Mouse (Mus musculus) ZHBTc4 (cell line): ENCODE data around the gene Dlec1.

Experiments used
- DNase-seq: peaks from one replicate; pipeline ENCODE4 v3.0.0-alpha.2; 2011; ENCODE audit warnings: low read depth, low spot score

The Dlec1 gene

GRCm38 (mm10) chr9:119101992-119102782 lies at the start of gene Dlec1:
Gene Dlec1, plus strand, starts transcription at chr9:119102478.
- peak; percentile 95 for DNase-seq

- no peak for DNase-seq
Observed at GRCm38 (mm10) chr9:119053964-119054576, 48.2 kb upstream of the Dlec1 start.

GRCm38 (mm10) chr9:119055336-119055735 lies 46.9 kb upstream of the Dlec1 start:
- no peak for DNase-seq

DNA sequence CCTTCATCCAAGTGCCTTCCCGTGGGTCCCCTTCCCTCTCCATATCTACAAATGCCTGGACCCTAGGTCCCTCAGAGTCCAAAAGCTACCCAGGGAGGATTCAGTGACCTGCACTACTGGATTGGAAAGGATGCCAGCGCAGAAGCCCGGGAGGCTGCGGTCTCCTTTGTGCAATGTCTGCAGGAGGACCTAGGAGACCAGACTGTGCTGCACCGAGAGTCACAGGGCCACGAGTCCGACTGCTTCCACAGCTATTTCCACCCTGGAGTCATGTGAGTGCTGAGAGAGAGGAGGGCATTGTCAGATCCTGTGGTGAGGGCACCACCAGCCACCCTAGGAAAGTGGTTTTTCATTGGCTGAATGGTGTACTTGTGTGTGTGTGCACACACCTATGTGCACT lies 44.0 kb upstream of the Dlec1 start:
- DNase-seq: no peak

DNA sequence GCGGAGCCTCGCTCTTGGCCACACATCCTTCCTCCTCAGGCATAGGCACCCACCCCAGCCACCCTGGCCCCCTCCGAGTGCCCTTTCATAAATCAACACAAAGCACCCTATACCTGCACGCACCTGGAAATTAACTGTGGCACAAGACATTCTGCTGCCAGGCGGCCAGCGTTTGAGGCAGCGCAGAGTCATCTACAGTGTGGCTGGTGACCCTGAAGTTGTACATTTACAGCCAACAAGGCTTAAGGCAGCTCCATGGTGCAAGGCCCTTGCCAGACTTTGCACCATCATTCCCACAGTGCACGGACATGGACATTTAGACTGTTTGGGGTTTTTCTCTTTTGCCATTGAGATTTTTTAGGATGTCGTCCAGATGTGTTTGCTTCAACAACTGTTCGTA lies 41.6 kb upstream of the Dlec1 start:
- no peak for DNase-seq

DNA sequence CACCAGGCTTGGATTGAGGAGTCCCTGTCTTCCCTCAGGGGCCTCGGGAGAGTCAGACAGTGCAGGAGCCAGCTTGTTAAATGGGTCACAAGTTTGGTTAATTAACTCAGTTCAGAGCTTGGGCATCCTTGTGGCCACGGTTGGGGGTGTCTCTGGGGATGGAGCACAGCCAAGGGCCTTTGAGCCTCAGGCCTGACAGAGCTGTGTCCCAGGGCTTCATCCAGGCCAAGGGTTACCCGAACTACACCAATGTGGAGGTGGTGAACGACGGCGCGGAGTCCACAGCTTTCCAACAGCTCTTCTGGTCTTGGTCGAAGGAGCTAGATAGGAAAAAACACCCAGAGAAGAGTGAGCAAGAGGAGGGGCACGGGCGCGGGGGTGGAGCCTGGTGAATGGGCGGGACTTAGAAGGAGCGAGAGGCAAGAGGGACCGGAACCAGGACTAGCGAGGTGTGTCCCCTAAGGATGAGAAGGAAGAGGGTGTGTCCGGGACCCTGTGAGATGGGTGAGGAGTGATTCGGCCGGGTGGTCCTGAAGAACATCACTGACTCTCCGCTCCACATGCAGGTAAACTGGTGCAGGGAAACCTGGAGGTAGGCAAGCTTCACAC lies 39.1 kb upstream of the Dlec1 start:
- DNase-seq: peak; percentile 79

DNA sequence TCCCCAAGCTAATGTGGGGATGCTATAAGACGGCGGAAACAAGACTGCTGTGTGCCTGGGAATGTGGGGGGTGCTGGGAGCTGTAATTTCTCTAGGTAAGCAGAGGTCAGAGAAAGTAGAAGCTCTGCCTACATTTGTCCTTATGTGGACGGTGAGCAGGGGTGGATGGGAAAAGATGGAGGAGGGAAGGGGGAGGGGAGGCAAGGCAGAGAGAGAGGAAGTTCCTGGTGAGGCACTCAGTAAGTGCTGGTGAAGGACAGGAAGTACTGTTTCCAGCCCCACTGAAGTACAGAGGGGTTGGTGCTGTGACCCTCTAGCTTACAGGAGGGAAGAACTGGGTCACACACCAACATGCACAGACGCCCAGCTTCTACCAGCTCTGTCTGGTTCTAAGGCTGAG lies 38.0 kb upstream of the Dlec1 start:
- DNase-seq: no peak

DNA sequence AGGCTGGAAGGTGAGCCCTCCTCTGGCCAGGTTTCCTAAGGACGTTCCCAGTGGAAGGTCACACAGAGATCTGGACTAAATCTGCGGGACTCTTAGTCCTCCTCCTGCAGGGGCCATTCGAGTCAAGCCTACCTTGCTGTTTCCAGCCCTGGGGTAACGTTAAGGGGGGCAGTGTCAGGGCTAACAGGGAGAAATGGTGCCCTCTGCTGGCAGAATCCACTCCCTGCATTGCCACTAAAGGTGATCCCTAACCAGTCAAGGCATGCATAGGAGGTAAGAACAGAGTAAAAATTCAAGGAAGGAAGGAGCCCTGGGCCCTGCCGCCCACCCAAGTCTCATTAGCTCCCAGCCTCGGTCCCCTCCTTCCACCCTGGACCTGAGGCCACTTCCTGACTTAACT lies 34.7 kb upstream of the Dlec1 start:
- DNase-seq: peak; percentile 72

- DNase-seq: no peak
Observed at GRCm38 (mm10) chr9:119068266-119068665, 34.0 kb upstream of the Dlec1 start.

- no peak for DNase-seq
Observed at GRCm38 (mm10) chr9:119070173-119070825, 32.0 kb upstream of the Dlec1 start.

DNA sequence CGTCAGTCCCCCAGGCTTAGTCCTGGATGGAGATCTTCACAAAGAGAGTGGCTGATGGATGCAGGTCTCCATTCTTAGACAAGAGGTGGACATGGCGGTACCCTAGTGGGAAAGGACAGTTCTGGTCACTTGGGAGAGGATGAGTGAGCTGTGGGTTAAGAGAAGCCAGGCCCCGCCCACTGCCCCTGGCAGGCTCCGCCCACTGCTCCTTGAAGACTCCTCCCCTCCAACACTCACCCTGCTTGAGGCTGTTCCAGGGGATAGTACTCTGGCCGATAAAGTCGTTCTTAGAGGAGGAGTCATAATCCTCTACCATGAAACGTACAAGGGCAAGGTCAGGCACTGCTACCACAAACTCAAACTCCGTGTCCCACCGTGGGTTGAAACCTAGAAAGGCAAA lies 30.5 kb upstream of the Dlec1 start:
- DNase-seq: peak; percentile 78

DNA sequence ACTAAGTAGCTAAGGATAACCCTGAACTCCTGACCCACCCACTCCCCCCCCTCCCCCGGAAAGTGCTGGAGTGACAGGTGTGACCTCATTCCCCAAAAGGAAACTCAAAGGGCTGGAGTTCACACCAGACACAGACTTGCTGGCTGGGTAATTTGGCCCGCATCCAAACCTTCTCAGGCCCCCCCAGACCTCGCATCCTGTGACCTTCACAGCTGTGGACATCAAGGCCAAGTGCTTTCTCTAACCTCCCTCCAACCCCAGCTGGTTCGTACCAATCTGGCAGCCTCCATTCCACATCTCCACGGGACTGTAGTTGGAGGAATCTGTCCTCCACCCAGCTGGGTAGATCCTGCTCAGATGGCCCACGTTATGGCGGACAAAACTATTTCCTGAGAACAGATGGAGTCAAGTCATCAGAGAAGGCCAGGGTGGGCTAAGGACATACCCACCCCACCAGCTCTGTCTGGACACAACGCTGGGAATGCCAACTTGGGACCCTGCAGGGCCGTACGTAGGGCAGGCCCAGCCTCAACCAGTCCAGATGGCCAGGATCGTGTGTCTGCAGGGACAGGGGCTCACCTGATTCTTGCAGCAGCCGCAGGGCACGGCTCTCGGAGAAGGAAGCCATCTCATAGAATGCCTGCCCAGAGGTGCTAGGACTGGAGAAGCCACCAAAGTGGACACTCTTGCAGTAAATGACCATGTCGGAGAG lies 28.9 kb upstream of the Dlec1 start:
- DNase-seq: no peak

DNA sequence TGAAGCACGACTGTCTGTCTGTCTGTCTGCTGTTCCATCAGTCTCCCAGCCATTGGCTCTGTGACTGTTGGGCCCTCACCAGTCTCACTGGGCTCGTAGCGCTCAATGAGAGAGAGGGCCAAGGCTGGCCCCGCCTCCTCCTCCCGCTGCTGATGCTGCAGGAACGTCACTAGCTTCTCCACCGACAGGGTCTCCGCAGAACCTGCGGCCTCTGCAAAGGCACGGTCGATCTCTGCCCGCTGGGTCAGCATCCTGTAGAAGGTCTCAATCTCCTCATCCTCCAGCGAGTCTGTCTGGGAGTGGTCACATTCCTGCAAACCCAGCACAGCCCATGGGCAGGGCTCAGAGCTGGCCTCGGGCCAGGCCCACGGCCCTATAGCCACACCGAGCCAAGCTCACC lies 26.6 kb upstream of the Dlec1 start:
- peak; percentile 68 for DNase-seq

- DNase-seq: peak; percentile 56
Observed at GRCm38 (mm10) chr9:119080040-119080675, 22.1 kb upstream of the Dlec1 start.

GRCm38 (mm10) chr9:119082039-119082438 lies 20.2 kb upstream of the Dlec1 start:
- no peak for DNase-seq

DNA sequence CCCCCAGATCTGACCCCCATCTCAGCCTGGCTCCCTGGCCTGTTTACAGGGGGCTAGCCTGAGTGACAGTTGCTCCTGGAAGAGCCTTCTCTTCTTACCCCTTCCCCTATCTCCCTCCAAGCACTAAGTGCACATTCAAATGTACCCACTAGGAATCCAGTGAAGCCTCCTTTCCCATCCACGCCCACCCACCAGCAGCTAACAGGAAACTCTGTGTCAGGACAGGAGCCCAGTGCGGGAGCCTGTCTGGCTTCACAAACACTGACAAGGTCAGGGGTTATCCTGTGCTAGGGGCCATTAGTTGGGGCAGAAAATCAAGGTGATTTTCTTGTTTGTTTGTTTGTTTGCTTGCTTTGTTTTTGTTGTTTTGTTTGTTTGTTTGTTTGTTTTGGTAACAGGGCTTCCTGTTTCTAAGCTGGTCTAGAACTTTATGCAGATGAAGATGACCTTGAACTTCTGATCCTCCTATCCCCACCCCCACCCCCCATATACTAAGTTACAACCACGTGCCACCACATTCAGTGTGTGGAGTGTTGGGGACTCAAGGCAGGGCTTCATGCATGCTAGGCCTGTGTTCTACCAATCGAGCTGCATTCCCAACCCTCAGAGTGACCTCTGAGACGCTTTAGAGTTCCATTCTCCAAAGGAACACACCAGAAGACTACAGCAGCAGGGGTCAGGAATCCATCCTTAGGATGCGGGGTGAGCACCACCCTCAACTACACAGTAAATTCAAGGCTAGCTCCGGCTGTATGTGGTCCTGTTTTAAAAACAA lies 19.4 kb upstream of the Dlec1 start:
- peak; percentile 79 for DNase-seq

GRCm38 (mm10) chr9:119083966-119084365 lies 18.3 kb upstream of the Dlec1 start:
- DNase-seq: peak; percentile 76

DNA sequence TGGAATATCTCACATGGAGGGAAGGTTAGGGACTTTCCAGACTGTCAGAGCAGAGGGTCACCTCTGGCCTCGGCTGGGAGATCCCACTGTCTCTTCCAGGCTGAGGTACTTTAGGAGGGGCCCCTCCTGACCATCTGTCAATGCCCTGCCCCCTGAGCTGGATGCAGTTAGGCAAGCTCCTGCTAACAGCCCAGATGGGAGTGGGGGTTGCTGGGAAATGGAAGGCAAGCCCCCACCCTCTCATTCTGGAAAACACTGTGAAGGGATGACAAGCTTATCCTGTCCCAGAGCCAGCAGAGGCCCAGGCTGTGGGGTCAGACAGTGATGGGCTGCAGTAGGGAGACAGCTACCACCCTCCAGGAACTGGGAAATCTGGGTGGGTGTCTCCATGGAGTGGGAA lies 15.8 kb upstream of the Dlec1 start:
- no peak for DNase-seq

GRCm38 (mm10) chr9:119087309-119087708 lies 15.0 kb upstream of the Dlec1 start:
- no peak for DNase-seq

- peak; percentile 96 for DNase-seq
Observed at GRCm38 (mm10) chr9:119088148-119088801, 14.0 kb upstream of the Dlec1 start.
